Mouse (Mus musculus) hindbrain, embryonic 10.5 days (tissue): Measurements from ENCODE around the gene Padi1. TPM values are rescaled to one million over a fixed set of nuclear protein-coding genes. Genes with fewer than 3 reads are reported as not detected.

Source experiments
- DNase-seq: peaks from one replicate; pipeline ENCODE4 v3.0.0-alpha.2; 2017; ENCODE audit warnings: low spot score
- H3K27ac ChIP-seq: fragments of 300-500 bp; sonication (generic); 2 replicates; pipeline ENCODE4 v1.5.1; 2016; ENCODE audit warnings: mild to moderate bottlenecking, moderate library complexity
- H3K27me3 ChIP-seq: fragments of 300-500 bp; sonication (generic); 2 replicates; pipeline ENCODE4 v1.6.1; 2016; ENCODE audit warnings: mild to moderate bottlenecking; ENCODE audit not compliant: poor library complexity, insufficient read depth, severe bottlenecking
- H3K36me3 ChIP-seq: fragments of 300-500 bp; sonication (generic); 2 replicates; pipeline ENCODE4 v1.6.1; 2016; ENCODE audit warnings: mild to moderate bottlenecking, moderate library complexity
- H3K4me1 ChIP-seq: fragments of 300-500 bp; sonication (generic); replicated peaks from 2 replicates; pipeline ENCODE4 v1.6.1; 2016; ENCODE audit warnings: mild to moderate bottlenecking
- H3K4me3 ChIP-seq: fragments of 300-500 bp; sonication (generic); 2 replicates; pipeline ENCODE4 v1.5.1; 2016; ENCODE audit warnings: mild to moderate bottlenecking, moderate library complexity
- H3K9me3 ChIP-seq: fragments of 300-500 bp; sonication (generic); 2 replicates; pipeline ENCODE4 v1.6.1; 2016; ENCODE audit warnings: mild to moderate bottlenecking, moderate library complexity
- WGBS: fragments of 180-500 bp; shearing (Covaris S2); methylation state at CpG from one replicate; pipeline ENCODE4 v1.1.7; 2016; 5-methylcytosine and 5-hydroxymethylcytosine counted together
- polyA plus RNA-seq: library from polyadenylated mRNA; unstranded; fragments of >200 nt; fragmentation: Nextera tagmentation; extraction: Ambion mirVana; gene quantifications from 2 replicates; pipeline ENCODE4 v1.2.1, GENCODE M21; 2016

The Padi1 gene
- polyA plus RNA-seq, 1 experiment from 2014 or later = 0.07 TPM

GRCm38 (mm10) chr4:140859291-140859690 lies 13.7 kb upstream of the Padi1 start:
- no peak overlapping the region for H3K4me3 ChIP-seq
- H3K27me3 ChIP-seq = 0 out of 2 replicates have a peak, but pooled peaks cover 3% of the 10 kb centered on the region
- 76% methylated on average over 11 of the region's 11 CpGs for WGBS
- no peak overlapping the region for H3K27ac ChIP-seq
- peaks cover 14% of the 10 kb centered on the region for H3K4me1 ChIP-seq
- no peaks in the 10 kb centered on the region for H3K36me3 ChIP-seq
- H3K9me3 ChIP-seq = no peaks in the 10 kb centered on the region
- no peak for DNase-seq

DNA sequence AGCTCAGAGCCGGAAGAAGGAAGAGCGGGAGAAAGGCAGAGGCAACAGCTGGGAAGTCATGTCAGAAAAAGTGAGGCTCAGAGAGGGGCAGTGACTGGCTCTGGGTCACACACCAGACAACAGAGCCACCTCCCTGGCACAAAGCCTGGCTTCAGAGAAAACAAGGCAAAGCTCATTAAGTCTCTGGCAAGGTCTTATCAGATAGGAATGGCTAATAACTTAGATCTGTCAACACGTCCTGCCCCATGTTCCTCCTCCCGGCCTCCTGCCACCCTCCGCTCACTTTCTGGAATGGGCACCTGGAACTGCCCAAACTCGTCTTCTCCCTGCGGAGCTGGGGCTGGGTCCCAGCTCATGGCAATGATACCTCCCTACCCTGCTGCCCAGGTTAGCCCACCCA lies 12.2 kb upstream of the Padi1 start:
- peaks cover 23% of the 10 kb centered on the region for H3K4me1 ChIP-seq
- WGBS = 84% methylated on average over 7 of the region's 7 CpGs
- no peaks in the 10 kb centered on the region for H3K36me3 ChIP-seq
- H3K27ac ChIP-seq = no peak overlapping the region
- H3K9me3 ChIP-seq = no peaks in the 10 kb centered on the region
- H3K27me3 ChIP-seq = 0 out of 2 replicates have a peak, but pooled peaks cover 3% of the 10 kb centered on the region
- DNase-seq = no peak
- H3K4me3 ChIP-seq = no peak overlapping the region

- Histone ChIP-seq H3K27ac (no peak overlapping the region), H3K4me3 (no peak overlapping the region), H3K27me3 (0 out of 2 replicates have a peak, but pooled peaks cover 3% of the 10 kb centered on the region), H3K4me1 (peaks cover 23% of the 10 kb centered on the region), H3K36me3 (no peaks in the 10 kb centered on the region), H3K9me3 (no peaks in the 10 kb centered on the region)
- WGBS = 81% methylated on average over 5 of the region's 5 CpGs
- DNase-seq = no peak
Measured at GRCm38 (mm10) chr4:140857041-140857440, 11.5 kb upstream of the Padi1 start.

DNA sequence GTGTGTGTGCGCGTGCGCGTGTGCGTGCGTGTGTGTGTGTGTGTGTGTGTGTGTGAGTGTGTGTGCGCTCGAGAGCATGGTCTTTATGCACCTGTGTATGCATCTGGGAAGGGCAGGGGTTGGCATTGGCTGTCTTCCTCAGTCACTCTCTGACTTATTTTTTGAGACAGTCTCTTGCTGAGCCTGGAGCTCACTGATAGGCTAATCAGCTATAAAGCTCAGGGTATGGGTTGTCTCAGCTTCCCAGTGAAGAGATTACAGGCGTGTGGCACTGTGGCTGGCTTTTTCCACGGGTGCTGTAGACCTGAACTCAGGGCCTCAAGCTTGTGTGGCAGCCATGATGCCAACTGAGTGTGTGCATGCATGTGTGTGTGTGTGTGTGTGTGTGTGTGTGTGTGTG lies 9.6 kb upstream of the Padi1 start:
- H3K4me1 ChIP-seq = peaks cover 23% of the 10 kb centered on the region
- H3K4me3 ChIP-seq = no peak overlapping the region
- 0 out of 2 replicates have a peak, but pooled peaks cover 3% of the 10 kb centered on the region for H3K27me3 ChIP-seq
- no peak overlapping the region for H3K27ac ChIP-seq
- no peak for DNase-seq
- H3K9me3 ChIP-seq = no peaks in the 10 kb centered on the region
- WGBS = 94% methylated on average over 10 of the region's 10 CpGs
- H3K36me3 ChIP-seq = no peaks in the 10 kb centered on the region

GRCm38 (mm10) chr4:140854455-140854864 lies 8.9 kb upstream of the Padi1 start:
- DNase-seq = no peak
- Histone ChIP-seq H3K4me3 (no peak overlapping the region), H3K9me3 (no peaks in the 10 kb centered on the region), H3K36me3 (no peaks in the 10 kb centered on the region), H3K27ac (peak overlapping the region; percentile 43; the same call in 1 of the 2 replicates), H3K4me1 (peaks cover 24% of the 10 kb centered on the region), H3K27me3 (0 out of 2 replicates have a peak, but pooled peaks cover 3% of the 10 kb centered on the region)
- WGBS = 79% methylated on average over 10 of the region's 10 CpGs

GRCm38 (mm10) chr4:140853626-140854025 lies 8.0 kb upstream of the Padi1 start:
- 62% methylated on average over 8 of the region's 8 CpGs for WGBS
- 0 out of 2 replicates have a peak, but pooled peaks cover 3% of the 10 kb centered on the region for H3K27me3 ChIP-seq
- no peak overlapping the region; the same call in 1 of the 2 replicates for H3K27ac ChIP-seq
- peaks cover 23% of the 10 kb centered on the region for H3K4me1 ChIP-seq
- H3K4me3 ChIP-seq = no peak overlapping the region
- no peak for DNase-seq
- no peaks in the 10 kb centered on the region for H3K9me3 ChIP-seq
- no peaks in the 10 kb centered on the region for H3K36me3 ChIP-seq

DNA sequence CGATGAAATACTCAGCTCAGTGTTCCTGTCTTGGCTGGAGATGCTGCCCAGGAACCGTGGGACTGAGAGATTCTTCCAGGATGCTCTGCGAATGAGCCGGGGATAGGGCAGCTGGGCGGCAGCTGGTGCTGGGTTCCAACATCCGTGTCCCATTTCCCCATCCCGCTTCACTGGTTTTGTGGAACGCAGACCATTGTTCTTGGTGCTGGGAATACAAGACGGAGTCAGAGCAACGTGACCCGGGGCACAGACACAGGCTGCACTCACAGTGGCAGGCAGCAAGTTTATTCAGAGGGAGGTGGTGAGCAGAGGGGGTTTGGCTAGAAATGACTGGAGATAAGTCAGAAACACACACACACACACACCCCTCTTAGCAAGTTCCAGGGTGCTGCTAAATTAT lies 3.7 kb upstream of the Padi1 start:
- 58% methylated on average over 11 of the region's 11 CpGs for WGBS
- Histone ChIP-seq H3K27ac (peak overlapping the region; percentile 75), H3K36me3 (no peaks in the 10 kb centered on the region)

DNA sequence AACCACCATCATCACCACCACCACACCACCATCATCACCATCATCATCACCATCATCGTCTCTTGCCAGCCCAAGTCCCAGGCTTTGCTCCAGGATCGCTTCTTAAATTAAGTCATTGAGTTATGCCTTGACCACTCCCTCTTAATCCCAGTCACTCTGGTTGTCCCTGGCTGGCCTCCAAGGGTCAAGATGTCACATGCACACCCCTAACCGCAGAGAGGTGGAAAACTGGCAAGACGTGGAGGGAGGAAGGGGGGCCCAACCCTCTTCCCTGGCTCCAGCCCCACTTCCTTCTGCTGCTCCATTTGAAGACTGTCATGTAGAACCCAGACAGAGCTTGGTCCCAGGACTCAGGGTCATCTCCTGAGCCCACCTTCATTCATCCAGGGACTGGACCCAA lies 587 bp downstream of the Padi1 start:
- H3K9me3 ChIP-seq = no peaks in the 10 kb centered on the region
- peak overlapping the region; percentile 25; the same call in 1 of the 2 replicates for H3K27ac ChIP-seq
- H3K36me3 ChIP-seq = no peaks in the 10 kb centered on the region
- peaks cover 44% of the 10 kb centered on the region for H3K4me1 ChIP-seq
- no peak overlapping the region for H3K4me3 ChIP-seq
- no peaks in the 10 kb centered on the region for H3K27me3 ChIP-seq
- no peak for DNase-seq
- WGBS = 74% methylated on average over 4 of the region's 4 CpGs

More for the DNA sequence above, 3.7 kb upstream of the Padi1 start:
- DNase-seq = peak; percentile 48
- no peaks in the 10 kb centered on the region for H3K27me3 ChIP-seq
- peaks cover 29% of the 10 kb centered on the region for H3K4me1 ChIP-seq
- no peak overlapping the region for H3K4me3 ChIP-seq
- no peaks in the 10 kb centered on the region for H3K9me3 ChIP-seq

DNA sequence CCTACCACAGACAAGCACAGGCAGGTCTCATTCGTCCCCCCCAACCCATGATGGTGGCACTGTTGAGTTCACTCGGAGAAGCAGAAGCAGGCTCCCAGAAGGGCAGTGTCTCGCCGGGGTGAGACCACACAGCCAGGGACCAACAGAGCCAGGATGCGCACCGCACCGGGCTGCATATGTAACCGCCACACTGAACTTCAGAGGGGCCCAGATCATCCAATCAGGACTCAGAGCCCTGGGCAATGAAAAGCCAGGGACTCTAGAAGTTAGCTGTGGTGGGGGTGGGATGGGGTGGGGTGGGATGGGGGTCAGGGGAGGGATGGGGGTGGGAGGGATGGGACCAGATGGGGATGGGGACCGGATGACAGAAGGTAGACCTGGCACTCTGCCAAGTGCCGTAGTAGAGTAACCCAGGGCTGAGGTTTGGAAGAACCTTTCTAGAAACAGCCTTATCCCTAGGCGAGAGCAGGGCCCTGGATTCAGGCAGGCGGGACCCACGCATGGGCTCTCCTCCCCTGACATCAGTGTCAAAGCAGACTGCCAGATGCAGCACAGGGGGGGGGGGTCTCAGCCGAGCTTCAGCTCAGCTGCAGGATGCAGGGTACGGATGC lies 1.8 kb downstream of the Padi1 start:
- no peaks in the 10 kb centered on the region for H3K36me3 ChIP-seq
- WGBS = 72% methylated on average over 15 of the region's 15 CpGs
- peak overlapping the region; percentile 16 for H3K27ac ChIP-seq
- peaks cover 3% of the 10 kb centered on the region; the same call in 1 of the 2 replicates for H3K27me3 ChIP-seq
- DNase-seq = no peak
- H3K4me1 ChIP-seq = peaks cover 33% of the 10 kb centered on the region
- no peak overlapping the region for H3K4me3 ChIP-seq
- H3K9me3 ChIP-seq = no peaks in the 10 kb centered on the region

DNA sequence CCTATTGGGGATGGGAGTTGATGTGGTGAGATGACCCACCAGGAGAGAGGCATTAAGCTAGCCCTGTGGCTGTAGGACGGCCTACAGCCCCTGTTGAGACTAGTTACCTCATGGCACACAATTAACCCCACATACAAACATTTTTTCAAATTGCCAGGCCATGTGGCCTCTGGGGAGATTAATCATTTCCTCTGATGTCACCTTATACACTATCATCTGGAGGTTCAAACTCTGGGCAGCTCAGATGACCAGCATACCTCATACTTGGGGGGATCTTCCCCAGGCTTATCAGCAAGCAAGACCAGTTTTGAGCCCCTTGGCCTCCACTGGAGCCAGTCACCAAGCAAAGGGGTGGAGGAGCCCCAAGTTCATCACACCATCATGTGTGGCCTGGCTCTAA lies 2.7 kb downstream of the Padi1 start:
- Histone ChIP-seq H3K4me3 (no peak overlapping the region), H3K9me3 (no peaks in the 10 kb centered on the region), H3K36me3 (no peaks in the 10 kb centered on the region), H3K27me3 (peaks cover 11% of the 10 kb centered on the region), H3K4me1 (peaks cover 36% of the 10 kb centered on the region), H3K27ac (no peak overlapping the region)
- 75% methylated on average over 1 of the region's 1 CpGs for WGBS
- no peak for DNase-seq

GRCm38 (mm10) chr4:140837879-140838278 lies 7.7 kb downstream of the Padi1 start:
- Histone ChIP-seq H3K9me3 (no peaks in the 10 kb centered on the region), H3K4me1 (peaks cover 57% of the 10 kb centered on the region), H3K4me3 (peak overlapping the region; percentile 16; the same call in 1 of the 2 replicates), H3K27ac (peak overlapping the region; percentile 4; the same call in 1 of the 2 replicates), H3K36me3 (no peaks in the 10 kb centered on the region), H3K27me3 (peaks cover 44% of the 10 kb centered on the region)
- no peak for DNase-seq
- WGBS = 22% methylated on average over 8 of the region's 8 CpGs

DNA sequence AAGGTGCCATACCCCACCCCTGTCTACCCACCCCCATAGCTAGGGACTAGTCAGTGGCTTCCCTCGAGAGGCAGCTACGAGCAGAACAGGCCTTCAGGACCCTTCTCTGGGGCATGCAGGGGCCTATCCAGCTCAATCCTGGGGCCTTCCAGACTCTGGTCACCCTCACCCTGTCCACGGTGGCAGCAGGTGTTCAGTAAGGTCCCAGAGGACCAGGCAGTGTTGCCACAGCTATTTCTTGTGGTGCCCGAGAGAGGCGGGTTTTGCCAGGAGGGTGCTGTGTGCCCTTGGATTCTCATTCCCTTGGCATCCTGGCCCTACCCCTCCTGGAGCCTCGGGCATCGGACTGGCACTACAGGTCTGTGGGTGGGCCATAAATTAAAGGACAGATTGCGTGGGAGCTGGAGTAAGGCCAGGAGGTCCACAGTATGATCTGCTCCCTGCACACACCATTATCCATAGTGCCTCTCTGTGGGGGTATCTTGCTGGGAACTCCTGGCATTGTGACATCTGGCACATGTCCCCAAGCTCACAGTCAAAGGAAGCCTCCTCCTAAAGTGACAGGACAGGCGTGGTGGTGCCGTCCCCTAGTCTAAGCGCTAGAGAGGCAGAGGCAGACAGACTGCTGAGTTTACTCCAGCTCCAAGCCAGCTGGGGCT lies 9.2 kb downstream of the Padi1 start:
- Histone ChIP-seq H3K9me3 (no peaks in the 10 kb centered on the region), H3K4me3 (no peak overlapping the region), H3K27ac (peak overlapping the region; percentile 0; the same call in 1 of the 2 replicates), H3K27me3 (peaks cover 44% of the 10 kb centered on the region), H3K36me3 (no peaks in the 10 kb centered on the region), H3K4me1 (peaks cover 54% of the 10 kb centered on the region)
- WGBS = 68% methylated on average over 11 of the region's 11 CpGs
- no peak for DNase-seq

- Histone ChIP-seq H3K27me3 (peaks cover 44% of the 10 kb centered on the region), H3K4me3 (peak overlapping the region; percentile 22; the same call in 1 of the 2 replicates), H3K36me3 (no peaks in the 10 kb centered on the region), H3K4me1 (peaks cover 48% of the 10 kb centered on the region), H3K27ac (0 out of 2 replicates have a peak overlapping the region, but pooled peaks have one; percentile 0), H3K9me3 (no peaks in the 10 kb centered on the region)
- WGBS = 5% methylated on average over 10 of the region's 10 CpGs
- peak; percentile 76 for DNase-seq
Measured at GRCm38 (mm10) chr4:140835682-140836081, 9.9 kb downstream of the Padi1 start.
